Mouse (Mus musculus): ENCODE measurements around the gene Cotl1. TPM values are rescaled to one million over a fixed set of nuclear protein-coding genes. Genes with fewer than 3 reads are reported as not detected.

Cotl1 gene
- total and polyA plus RNA-seq, 2 experiments = 12.4 to 40.3 TPM

GRCm38 (mm10) chr8:119785764-119786405 lies 54.5 kb downstream of the Cotl1 start:
- WGBS = 70% methylated on average over 18 of the region's 18 CpGs
- TF ChIP-seq CTCF (IDR thresholded peaks at IDR 0.05; ENCODE audit: low read depth, low read length) (no peak), POLR2A (IDR thresholded peaks at IDR 0.05; ENCODE audit: extremely low read depth, insufficient read depth, low read length) (no peak)
- H3K4me3 ChIP-seq (ENCODE audit: insufficient read depth, low read depth, low read length) = no peak overlapping the region
- H3K27ac ChIP-seq (replicated peaks; ENCODE audit: insufficient read depth, low read depth, low read length) = no peak overlapping the region
- no peaks in the 10 kb centered on the region for H3K27me3 ChIP-seq (ENCODE audit: control insufficient read depth, insufficient read depth, low read length)
- H3K4me1 ChIP-seq (ENCODE audit: control insufficient read depth, insufficient read depth, low read length) = no peaks in the 10 kb centered on the region
- no peaks in the 10 kb centered on the region for H3K79me2 ChIP-seq (ENCODE audit: control insufficient read depth, insufficient read depth, low read length)
- DNase-seq (ENCODE audit: extremely low read depth, low read depth, low spot score) = no peak
- no peaks in the 10 kb centered on the region for H3K36me3 ChIP-seq (ENCODE audit: control insufficient read depth, insufficient read depth, low read length)
- H3K9ac ChIP-seq (ENCODE audit: low read depth, low read length) = no peak overlapping the region

GRCm38 (mm10) chr8:119784676-119785075 lies 55.7 kb downstream of the Cotl1 start:
- no peaks in the 10 kb centered on the region for H3K27me3 ChIP-seq (ENCODE audit: control insufficient read depth, insufficient read depth, low read length)
- H3K4me1 ChIP-seq (ENCODE audit: control insufficient read depth, insufficient read depth, low read length) = no peaks in the 10 kb centered on the region
- H3K79me2 ChIP-seq (ENCODE audit: control insufficient read depth, insufficient read depth, low read length) = no peaks in the 10 kb centered on the region
- TF ChIP-seq CTCF (IDR thresholded peaks at IDR 0.05; ENCODE audit: low read depth, low read length) (no peak), POLR2A (IDR thresholded peaks at IDR 0.05; ENCODE audit: extremely low read depth, insufficient read depth, low read length) (no peak)
- DNase-seq (ENCODE audit: extremely low read depth, low read depth, low spot score) = no peak
- no peaks in the 10 kb centered on the region for H3K36me3 ChIP-seq (ENCODE audit: control insufficient read depth, insufficient read depth, low read length)
- 82% methylated on average over 7 of the region's 7 CpGs for WGBS
- no peak overlapping the region for H3K27ac ChIP-seq (replicated peaks; ENCODE audit: insufficient read depth, low read depth, low read length)
- no peak overlapping the region for H3K9ac ChIP-seq (ENCODE audit: low read depth, low read length)
- no peak overlapping the region for H3K4me3 ChIP-seq (ENCODE audit: insufficient read depth, low read depth, low read length)

GRCm38 (mm10) chr8:119784141-119784574 lies 56.2 kb downstream of the Cotl1 start:
- no peak overlapping the region for H3K9ac ChIP-seq (ENCODE audit: low read depth, low read length)
- no peaks in the 10 kb centered on the region for H3K79me2 ChIP-seq (ENCODE audit: control insufficient read depth, insufficient read depth, low read length)
- no peaks in the 10 kb centered on the region for H3K36me3 ChIP-seq (ENCODE audit: control insufficient read depth, insufficient read depth, low read length)
- no peak overlapping the region for H3K4me3 ChIP-seq (ENCODE audit: insufficient read depth, low read depth, low read length)
- DNase-seq (ENCODE audit: extremely low read depth, low read depth, low spot score) = no peak
- no peaks in the 10 kb centered on the region for H3K27me3 ChIP-seq (ENCODE audit: control insufficient read depth, insufficient read depth, low read length)
- no peak for TF ChIP-seq CTCF (IDR thresholded peaks at IDR 0.05; ENCODE audit: low read depth, low read length)
- no peak for TF ChIP-seq POLR2A (IDR thresholded peaks at IDR 0.05; ENCODE audit: extremely low read depth, insufficient read depth, low read length)
- no peaks in the 10 kb centered on the region for H3K4me1 ChIP-seq (ENCODE audit: control insufficient read depth, insufficient read depth, low read length)
- 79% methylated on average over 9 of the region's 9 CpGs for WGBS
- no peak overlapping the region for H3K27ac ChIP-seq (replicated peaks; ENCODE audit: insufficient read depth, low read depth, low read length)

- Histone ChIP-seq H3K4me3 (ENCODE audit: insufficient read depth, low read depth, low read length) (no peak overlapping the region), H3K9ac (ENCODE audit: low read depth, low read length) (no peak overlapping the region), H3K4me1 (ENCODE audit: control insufficient read depth, insufficient read depth, low read length) (0 out of 2 replicates have a peak, but pooled peaks cover 2% of the 10 kb centered on the region), H3K27ac (replicated peaks; ENCODE audit: insufficient read depth, low read depth, low read length) (no peak overlapping the region), H3K36me3 (ENCODE audit: control insufficient read depth, insufficient read depth, low read length) (no peaks in the 10 kb centered on the region), H3K79me2 (ENCODE audit: control insufficient read depth, insufficient read depth, low read length) (no peaks in the 10 kb centered on the region), H3K27me3 (ENCODE audit: control insufficient read depth, insufficient read depth, low read length) (no peaks in the 10 kb centered on the region)
- 88% methylated on average over 6 of the region's 6 CpGs for WGBS
- DNase-seq (ENCODE audit: extremely low read depth, low read depth, low spot score) = no peak
- no peak for TF ChIP-seq CTCF (IDR thresholded peaks at IDR 0.05; ENCODE audit: low read depth, low read length)
- TF ChIP-seq POLR2A (IDR thresholded peaks at IDR 0.05; ENCODE audit: extremely low read depth, insufficient read depth, low read length) = no peak
These were observed 56.8 kb downstream of the Cotl1 start for GRCm38 (mm10) chr8:119783579-119783978.

GRCm38 (mm10) chr8:119782715-119783114 lies 57.6 kb downstream of the Cotl1 start:
- peak; percentile 51 for DNase-seq (ENCODE audit: extremely low read depth, low read depth, low spot score)
- 5% methylated on average over 5 of the region's 5 CpGs for WGBS
- no peak overlapping the region for H3K27ac ChIP-seq (replicated peaks; ENCODE audit: insufficient read depth, low read depth, low read length)
- H3K4me1 ChIP-seq (ENCODE audit: control insufficient read depth, insufficient read depth, low read length) = peaks cover 4% of the 10 kb centered on the region; the same call in 1 of the 2 replicates
- no peaks in the 10 kb centered on the region for H3K27me3 ChIP-seq (ENCODE audit: control insufficient read depth, insufficient read depth, low read length)
- no peak overlapping the region for H3K9ac ChIP-seq (ENCODE audit: low read depth, low read length)
- 0 out of 2 replicates have a peak, but pooled peaks cover 3% of the 10 kb centered on the region for H3K79me2 ChIP-seq (ENCODE audit: control insufficient read depth, insufficient read depth, low read length)
- TF ChIP-seq POLR2A (IDR thresholded peaks at IDR 0.05; ENCODE audit: extremely low read depth, insufficient read depth, low read length) (no peak), CTCF (IDR thresholded peaks at IDR 0.05; ENCODE audit: low read depth, low read length) (peak; percentile 68)
- no peak overlapping the region for H3K4me3 ChIP-seq (ENCODE audit: insufficient read depth, low read depth, low read length)
- no peaks in the 10 kb centered on the region for H3K36me3 ChIP-seq (ENCODE audit: control insufficient read depth, insufficient read depth, low read length)
